Mouse (Mus musculus) myocyte (in vitro differentiated cells): ENCODE results near the gene Nup107. TPM values are rescaled to one million over a fixed set of nuclear protein-coding genes. Genes with fewer than 3 reads are reported as not detected.

ENCODE experiments used
- H3K27me3 ChIP-seq: one replicate; pipeline ENCODE4 v1.6.1; 2011; ENCODE audit not compliant: control insufficient read depth, insufficient read depth, insufficient read length
- H3K36me3 ChIP-seq: one replicate; pipeline ENCODE4 v1.6.1; 2011; ENCODE audit not compliant: control insufficient read depth, insufficient read depth
- H3K4me2 ChIP-seq: one replicate; pipeline ENCODE4 v1.6.1; 2011; ENCODE audit warnings: low read depth, control low read depth
- H3K4me3 ChIP-seq: one replicate; pipeline ENCODE4 v1.5.1; 2011; ENCODE audit warnings: mild to moderate bottlenecking, control low read depth, moderate library complexity
- H3K79me2 ChIP-seq: one replicate; pipeline ENCODE4 v1.6.1; 2011; ENCODE audit not compliant: control insufficient read depth, insufficient read depth
- H3ac ChIP-seq: one replicate; pipeline ENCODE4 v1.6.1; 2011; ENCODE audit not compliant: control insufficient read depth, insufficient read length
- CEBPB ChIP-seq: IDR thresholded peaks from 2 replicates; pipeline ENCODE4 v1.6.1; 2011; ENCODE audit warnings: mild to moderate bottlenecking, moderate library complexity; ENCODE audit not compliant: poor library complexity, insufficient read depth, severe bottlenecking
- E2F4 ChIP-seq: IDR thresholded peaks from one replicate; pipeline ENCODE4 v1.6.1; 2011; ENCODE audit warnings: mild to moderate bottlenecking, control low read depth, moderate library complexity; ENCODE audit not compliant: insufficient read depth
- MAX ChIP-seq: IDR thresholded peaks from one replicate; pipeline ENCODE4 v1.6.1; 2011; ENCODE audit warnings: low read depth, mild to moderate bottlenecking, control low read depth
- MYOD1 ChIP-seq, 3 experiments: IDR thresholded peaks; one replicate each; pipeline ENCODE4 v1.6.1; 2011; ENCODE audit warnings: control low read depth in 2 of 3, low read depth in 2 of 3, mild to moderate bottlenecking in 2 of 3, moderate library complexity in 1 of 3; ENCODE audit not compliant: insufficient read length in 2 of 3, control insufficient read depth in 1 of 3
- MYOG ChIP-seq, 3 experiments: IDR thresholded peaks; one replicate each; pipeline ENCODE4 v1.6.1; 2011; ENCODE audit warnings: control low read depth in 2 of 3, low read depth in 2 of 3, mild to moderate bottlenecking in 2 of 3; ENCODE audit not compliant: insufficient read length in 2 of 3, control insufficient read depth in 1 of 3, insufficient read depth in 1 of 3
- POLR2A ChIP-seq: IDR thresholded peaks from one replicate; pipeline ENCODE4 v1.6.1; 2011; ENCODE audit warnings: low read depth, mild to moderate bottlenecking, control low read depth, moderate library complexity; ENCODE audit not compliant: insufficient read length
- POLR2AphosphoS2 ChIP-seq: IDR thresholded peaks from one replicate; pipeline ENCODE4 v1.6.1; 2011; ENCODE audit warnings: low read depth, control low read depth; ENCODE audit not compliant: insufficient read length
- REST ChIP-seq: IDR thresholded peaks from one replicate; pipeline ENCODE4 v1.6.1; 2011; ENCODE audit warnings: mild to moderate bottlenecking, control low read depth, moderate library complexity; ENCODE audit not compliant: insufficient read depth, insufficient read length
- SRF ChIP-seq: IDR thresholded peaks from one replicate; pipeline ENCODE4 v1.6.1; 2011; ENCODE audit warnings: low read depth; ENCODE audit not compliant: control insufficient read depth, insufficient read length
- TCF12 ChIP-seq: IDR thresholded peaks from one replicate; pipeline ENCODE4 v1.6.1; 2011; ENCODE audit warnings: mild to moderate bottlenecking, control low read depth; ENCODE audit not compliant: poor library complexity, insufficient read depth, severe bottlenecking
- TCF3 ChIP-seq: IDR thresholded peaks from one replicate; pipeline ENCODE4 v1.6.1; 2011; ENCODE audit warnings: low read depth, control low read depth; ENCODE audit not compliant: insufficient read length
- USF1 ChIP-seq: IDR thresholded peaks from one replicate; pipeline ENCODE4 v1.6.1; 2011; ENCODE audit warnings: low read depth, mild to moderate bottlenecking, control low read depth, moderate library complexity
- polyA plus RNA-seq: library from polyadenylated mRNA; unstranded; fragments of >200 nt; fragmentation: generic; extraction: Trizol; gene quantifications from one replicate; pipeline ENCODE4 v1.2.1, GENCODE M21; 2012; ENCODE audit warnings: missing spikeins

The Nup107 gene
- polyA plus RNA-seq, 1 experiment = 16.8 TPM

GRCm38 (mm10) chr10:117774817-117775120, 17.7 kb downstream of the Nup107 start:
- Histone ChIP-seq H3K27me3 (no peaks in the 10 kb centered on the region), H3K4me3 (no peak overlapping the region), H3ac (no peak overlapping the region), H3K79me2 (no peaks in the 10 kb centered on the region), H3K4me2 (no peak overlapping the region), H3K36me3 (peaks cover 56% of the 10 kb centered on the region)
- TF ChIP-seq MAX (no peak), TCF3 (no peak), MYOD1 (IDR thresholded peaks at IDR 0.05; ENCODE audit: control insufficient read depth in 1 of 3, insufficient read length in 2 of 3, low read depth in 2 of 3) (no peak), REST (no peak), POLR2A (no peak), SRF (no peak), USF1 (no peak), E2F4 (no peak), POLR2AphosphoS2 (no peak), CEBPB (no peak), TCF12 (no peak), MYOG (IDR thresholded peaks at IDR 0.05; ENCODE audit: control insufficient read depth in 1 of 3, insufficient read depth in 1 of 3, insufficient read length in 2 of 3, low read depth in 2 of 3) (no peak)

- Histone ChIP-seq H3K79me2 (no peaks in the 10 kb centered on the region), H3ac (no peak overlapping the region), H3K27me3 (no peaks in the 10 kb centered on the region), H3K36me3 (peaks cover 51% of the 10 kb centered on the region), H3K4me2 (no peak overlapping the region), H3K4me3 (no peak overlapping the region)
- TF ChIP-seq SRF (no peak), CEBPB (no peak), TCF12 (no peak), E2F4 (no peak), TCF3 (no peak), REST (no peak), MYOG (IDR thresholded peaks at IDR 0.05; ENCODE audit: control insufficient read depth in 1 of 3, insufficient read depth in 1 of 3, insufficient read length in 2 of 3, low read depth in 2 of 3) (no peak), POLR2A (no peak), MAX (no peak), USF1 (no peak), POLR2AphosphoS2 (no peak)
These were observed 18.3 kb downstream of the Nup107 start for GRCm38 (mm10) chr10:117774011-117774816.

- no peaks in the 10 kb centered on the region for H3K79me2 ChIP-seq
- H3ac ChIP-seq = no peak overlapping the region
- no peak overlapping the region for H3K4me2 ChIP-seq
- H3K36me3 ChIP-seq = peaks cover 42% of the 10 kb centered on the region
- no peak overlapping the region for H3K4me3 ChIP-seq
- H3K27me3 ChIP-seq = no peaks in the 10 kb centered on the region
- no peak for TF ChIP-seq MYOD1 (IDR thresholded peaks at IDR 0.05; ENCODE audit: control insufficient read depth in 1 of 3, insufficient read length in 2 of 3, low read depth in 2 of 3)
- no peak for TF ChIP-seq MAX
- no peak for TF ChIP-seq TCF12
- TF ChIP-seq E2F4 = no peak
- no peak for TF ChIP-seq SRF
- no peak for TF ChIP-seq MYOG (IDR thresholded peaks at IDR 0.05; ENCODE audit: control insufficient read depth in 1 of 3, insufficient read depth in 1 of 3, insufficient read length in 2 of 3, low read depth in 2 of 3)
- TF ChIP-seq REST = no peak
- no peak for TF ChIP-seq POLR2A
- TF ChIP-seq TCF3 = no peak
- no peak for TF ChIP-seq USF1
These were observed 19.3 kb downstream of the Nup107 start for GRCm38 (mm10) chr10:117773106-117773720.

- H3K4me3 ChIP-seq = no peak overlapping the region
- no peak overlapping the region for H3ac ChIP-seq
- TF ChIP-seq SRF (no peak), TCF3 (no peak), REST (no peak), TCF12 (no peak), MAX (no peak), MYOD1 (IDR thresholded peaks at IDR 0.05; ENCODE audit: control insufficient read depth in 1 of 3, insufficient read length in 2 of 3, low read depth in 2 of 3) (no peak), USF1 (no peak), POLR2AphosphoS2 (no peak), E2F4 (no peak), POLR2A (no peak), MYOG (IDR thresholded peaks at IDR 0.05; ENCODE audit: control insufficient read depth in 1 of 3, insufficient read depth in 1 of 3, insufficient read length in 2 of 3, low read depth in 2 of 3) (no peak), CEBPB (no peak)
- peaks cover 48% of the 10 kb centered on the region for H3K36me3 ChIP-seq
- no peaks in the 10 kb centered on the region for H3K27me3 ChIP-seq
- H3K4me2 ChIP-seq = no peak overlapping the region
- H3K79me2 ChIP-seq = no peaks in the 10 kb centered on the region
These were observed 20.0 kb downstream of the Nup107 start for GRCm38 (mm10) chr10:117772364-117773105.
